ENCODE assay signal across 8 mouse cellular contexts in the genomic region with DNA sequence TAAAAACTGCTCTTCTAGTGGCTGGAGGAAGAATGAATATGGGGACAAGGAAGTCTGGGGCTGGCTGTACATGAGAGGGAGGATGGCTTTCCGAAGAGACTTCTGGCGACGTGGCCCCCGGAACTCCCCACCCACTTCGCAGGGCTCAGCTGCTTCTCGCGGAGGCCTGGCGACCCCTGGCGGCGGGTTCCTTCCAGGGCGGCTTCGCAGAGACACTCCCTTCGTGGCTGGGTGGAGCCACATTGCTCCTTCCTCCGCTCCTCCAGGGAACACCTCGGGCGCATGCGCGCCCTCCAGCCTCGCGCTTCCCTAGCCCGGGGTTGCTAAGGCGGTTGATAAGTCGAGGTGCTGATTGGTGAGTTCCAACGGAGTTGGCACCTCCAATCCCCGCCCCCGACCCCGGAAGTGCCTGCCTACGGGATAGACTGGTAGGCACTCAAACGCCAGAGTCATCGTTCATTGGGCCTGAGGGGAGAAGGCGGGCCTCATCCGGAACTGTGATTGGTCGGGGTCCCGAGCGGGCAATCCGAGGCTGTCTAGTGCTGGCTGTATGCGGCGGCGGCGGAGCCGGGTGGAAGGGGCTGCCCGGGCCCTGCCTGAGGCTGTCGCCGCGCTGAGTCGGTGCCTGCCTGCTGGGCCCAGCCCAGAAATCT. TPM values are rescaled to one million over a fixed set of nuclear protein-coding genes. Genes with fewer than 3 reads are reported as not detected.
DNase-seq lines count a peak whose midpoint lies in the region; ATAC-seq lines count a peak whose summit lies in the region.

A gene (plus strand): TSS at position 535 of the 653 bp plus-strand sequence.

- intact Hi-C loops in left cerebral cortex, postnatal 10 days (cut with DNase I) = no loop called here

- ATAC-seq in inflammation-experienced regulatory T-cells, adult 6 months = peak; percentile 87
- peak; percentile 90 for ATAC-seq in megakaryocyte-erythroid progenitor cell, adult 5-6 weeks (replicated peaks; ENCODE audit: low FRiP score, low TSS enrichment, poor library complexity, severe bottlenecking)

- peak; percentile 99 for DNase-seq in adipocyte (ENCODE audit: low spot score)
- DNase-seq in embryo, embryonic 10 days (ENCODE audit: low spot score) = peak; percentile 97
- peak; percentile 100 for DNase-seq in gastrocnemius, postnatal 10 days
- peak; percentile 98 to 99 for DNase-seq in left cerebral cortex, postnatal 10 days (ENCODE audit: extremely low spot score in 1 of 2, low spot score in 2 of 2)
- DNase-seq in right cerebral cortex, postnatal 25 days = peak; percentile 99
- DNase-seq in urinary bladder, postnatal 4 days (ENCODE audit: low spot score in 2 of 2) = peak; percentile 100

RNA-seq across cellular contexts. Expression of the gene that starts here (rescaled TPM):
- total RNA-seq in gastrocnemius, postnatal 10 days (2021) = 1 to 10 TPM; 2.0 to 2.5 TPM
- polyA plus RNA-seq in inflammation-experienced regulatory T-cells, adult 6 months (2017; shearing (Covaris generic)) = 10 to 100 TPM in 1 of 3 experiments, 1 to 10 TPM in 1, under 1 TPM in 1; 0.90 to 12.3 (median 3.1) TPM
- 1 to 10 TPM; 3.7 TPM for total RNA-seq in left cerebral cortex, postnatal 10 days (2021)
- 13.5 and 29.1 TPM in 2 replicates for total RNA-seq in megakaryocyte-erythroid progenitor cell, adult 5-6 weeks (2014; fragmentation: Nextera tagmentation)
- 10.7 and 15.7 TPM in 2 replicates for total RNA-seq in megakaryocyte-erythroid progenitor cell, adult 5-6 weeks (2017)

Comparison
In these comparisons a context has a peak if more than half of its experiments do, and no peak if none do; other contexts are left out.
1. Peak in every context shown above with its lines: DNase-seq and ATAC-seq.